Mouse (Mus musculus) erythroblast, adult 5-6 weeks (primary cell): ENCODE data around the gene Usp5. TPM values are rescaled to one million over a fixed set of nuclear protein-coding genes. Genes with fewer than 3 reads are reported as not detected.

Source experiments
- ATAC-seq: replicated peaks from 2 replicates; pipeline ENCODE4 v1.8.0; 2016; ENCODE audit warnings: moderate number of reproducible peaks, mild to moderate bottlenecking, moderate TSS enrichment, inconsistent platforms; ENCODE audit not compliant: poor library complexity, low FRiP score, severe bottlenecking
- total RNA-seq, 2 experiments: library from RNA; stranded (forward) in 1 of 2; stranded (reverse) in 1 of 2; fragments of 150-400 nt in 1 of 2; fragments of 200-764, 138-1000 nt in 1 of 2; gene quantifications; 2 replicates each; pipeline versions ENCODE4 v1.2.3 to v1.2.4; 2015 to 2017; ENCODE audit warnings: low replicate concordance in 2 of 2

Usp5 gene
- total RNA-seq (2015; ENCODE audit: low replicate concordance) (10.0 and 34.6 TPM in 2 replicates), total RNA-seq (2017; ENCODE audit: low replicate concordance) (22.0 and 29.6 TPM in 2 replicates)

- peak; percentile 79 for ATAC-seq
These were observed at the start of gene Usp5, which contains the start of gene Cdca3 for GRCm38 (mm10) chr6:124828868-124829798. Gene Usp5, minus strand, starts transcription at chr6:124829484. Gene Cdca3, plus strand, starts transcription at chr6:124829547.

- ATAC-seq, result no peak
These were observed 45.1 kb upstream of the Usp5 start for GRCm38 (mm10) chr6:124874348-124874747.

- ATAC-seq, result no peak
These were observed 37.3 kb upstream of the Usp5 start for GRCm38 (mm10) chr6:124866560-124866959.

GRCm38 (mm10) chr6:124865766-124866362 lies 36.6 kb upstream of the Usp5 start:
- no peak for ATAC-seq

- no peak for ATAC-seq
These were observed 34.5 kb upstream of the Usp5 start, which contains the start of gene Gpr162 for GRCm38 (mm10) chr6:124863658-124864298. Gene Gpr162, minus strand, starts transcription at chr6:124863983.

DNA sequence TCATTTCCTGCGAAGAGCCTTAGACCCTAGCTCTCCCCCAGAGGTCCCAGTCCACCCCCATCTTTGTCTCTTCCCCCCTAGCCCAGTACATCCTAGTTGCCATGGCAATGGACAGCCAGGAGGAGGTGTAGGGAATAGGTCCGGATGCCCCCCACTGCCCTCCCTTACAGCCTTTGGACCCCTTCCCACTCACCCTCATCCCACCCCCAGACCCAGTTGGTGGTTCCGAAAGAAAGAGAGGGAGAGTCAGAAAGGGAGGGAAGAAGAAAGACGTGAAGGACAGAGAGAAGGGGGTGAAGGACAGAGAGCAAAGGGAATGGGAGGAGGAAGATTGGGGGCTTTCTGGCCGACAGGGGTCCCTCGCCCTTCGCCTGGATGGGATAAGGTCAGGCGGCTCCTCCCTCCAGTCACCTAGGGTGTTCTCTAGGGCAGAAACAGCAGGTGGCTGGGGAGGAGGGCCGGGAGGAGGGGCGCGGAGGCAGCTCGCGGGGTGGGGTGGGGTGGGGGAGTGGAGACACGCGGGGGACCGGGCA lies 33.9 kb upstream of the Usp5 start:
- ATAC-seq, result no peak

DNA sequence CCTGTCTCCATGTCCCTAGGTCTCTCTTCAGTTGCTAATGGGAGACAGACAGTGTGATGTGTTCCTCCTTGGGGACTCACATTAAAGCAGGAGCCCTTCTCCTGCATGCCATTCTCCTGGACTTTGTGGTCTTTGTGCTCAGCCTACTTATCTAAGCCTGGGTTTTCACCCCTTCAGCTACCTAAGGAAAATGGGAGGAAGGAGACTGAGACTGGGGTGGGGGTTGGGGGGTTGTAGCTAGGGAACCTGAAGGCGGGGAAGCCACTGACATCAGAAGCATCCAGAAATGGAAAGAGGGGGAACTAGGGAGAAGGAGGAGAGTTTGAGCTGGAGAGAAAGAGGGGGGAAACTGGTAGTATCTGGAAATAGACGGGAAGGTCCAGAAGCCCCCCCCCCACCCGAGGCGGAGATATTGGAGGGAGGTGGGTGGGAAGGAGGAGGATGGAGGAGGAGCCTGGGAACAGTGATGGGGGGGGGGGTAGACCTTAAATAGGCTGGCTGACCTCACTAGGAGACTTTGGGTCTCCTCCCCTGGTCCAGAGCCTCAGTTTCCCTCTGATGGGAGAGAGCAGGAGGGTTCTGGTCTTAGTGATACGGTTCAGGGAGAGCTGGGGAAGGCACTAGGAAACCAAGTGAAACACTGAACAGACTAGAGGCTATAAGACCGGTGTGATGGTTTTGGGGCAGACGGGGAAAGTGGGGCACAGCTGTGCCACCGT lies 33.3 kb upstream of the Usp5 start:
- no peak for ATAC-seq

GRCm38 (mm10) chr6:124861802-124862201 lies 32.5 kb upstream of the Usp5 start:
- ATAC-seq, result no peak

DNA sequence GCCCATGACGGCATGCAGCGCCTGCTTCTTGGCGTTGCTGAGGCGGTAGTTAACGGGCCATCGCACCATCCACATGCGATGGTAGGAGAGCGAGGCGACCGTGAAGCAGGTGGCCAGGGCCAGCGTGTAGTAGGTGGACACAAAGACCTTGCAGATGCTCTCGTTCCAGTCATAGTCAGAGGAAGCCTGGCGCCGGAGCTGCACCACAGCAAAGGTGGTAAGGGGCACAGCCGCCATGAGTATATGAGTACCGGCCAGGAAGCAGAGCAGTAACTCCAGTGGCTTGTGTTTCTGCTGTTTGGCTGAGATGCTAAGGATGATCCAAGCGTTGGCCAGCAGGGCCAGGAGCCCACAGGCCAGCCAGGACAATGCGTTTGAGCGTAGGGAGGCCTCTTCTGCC lies 32.0 kb upstream of the Usp5 start:
- ATAC-seq, result no peak

DNA sequence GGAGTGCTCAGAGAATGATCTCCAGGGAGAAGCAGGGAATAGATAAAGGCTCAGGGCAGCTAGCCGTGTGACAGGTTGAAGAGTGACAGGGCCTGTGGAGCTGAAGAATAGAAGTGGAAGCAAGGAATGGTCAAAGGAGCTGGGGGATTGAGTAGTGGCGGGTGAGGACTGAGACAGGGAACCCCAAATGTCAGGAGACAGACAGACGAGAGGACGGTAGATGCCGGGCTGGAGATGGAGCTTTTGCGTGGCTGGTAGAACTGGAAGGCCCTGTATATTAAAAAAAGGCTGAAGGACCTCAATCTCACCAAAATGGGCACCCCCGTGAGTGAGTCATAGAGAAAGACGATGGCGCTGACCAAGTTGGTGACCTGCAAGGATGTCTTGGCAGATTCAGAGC lies 31.2 kb upstream of the Usp5 start:
- ATAC-seq, result no peak

DNA sequence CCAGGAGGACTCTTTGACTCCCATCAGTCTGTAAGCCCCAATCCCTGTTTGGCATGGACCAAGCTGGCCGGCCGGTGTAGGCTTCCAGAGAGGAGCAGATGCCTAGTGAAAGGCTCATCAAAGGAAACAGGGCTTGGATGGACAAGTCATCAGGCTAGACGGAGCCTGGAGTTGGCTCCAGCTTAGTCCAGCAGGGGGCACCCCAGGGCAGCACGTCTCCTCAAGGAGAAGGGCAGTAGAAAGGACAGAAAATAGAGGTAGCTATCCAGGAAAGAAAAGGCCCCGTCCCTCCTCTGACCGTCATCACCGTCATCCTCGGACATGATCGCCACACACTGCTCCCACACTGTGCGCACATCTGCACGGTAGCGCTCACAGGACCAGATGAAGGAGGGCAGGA lies 30.4 kb upstream of the Usp5 start:
- ATAC-seq, result peak; percentile 67; the same call in 1 of the 2 replicates

- ATAC-seq, result no peak
These were observed 29.5 kb upstream of the Usp5 start for GRCm38 (mm10) chr6:124858561-124859318.

DNA sequence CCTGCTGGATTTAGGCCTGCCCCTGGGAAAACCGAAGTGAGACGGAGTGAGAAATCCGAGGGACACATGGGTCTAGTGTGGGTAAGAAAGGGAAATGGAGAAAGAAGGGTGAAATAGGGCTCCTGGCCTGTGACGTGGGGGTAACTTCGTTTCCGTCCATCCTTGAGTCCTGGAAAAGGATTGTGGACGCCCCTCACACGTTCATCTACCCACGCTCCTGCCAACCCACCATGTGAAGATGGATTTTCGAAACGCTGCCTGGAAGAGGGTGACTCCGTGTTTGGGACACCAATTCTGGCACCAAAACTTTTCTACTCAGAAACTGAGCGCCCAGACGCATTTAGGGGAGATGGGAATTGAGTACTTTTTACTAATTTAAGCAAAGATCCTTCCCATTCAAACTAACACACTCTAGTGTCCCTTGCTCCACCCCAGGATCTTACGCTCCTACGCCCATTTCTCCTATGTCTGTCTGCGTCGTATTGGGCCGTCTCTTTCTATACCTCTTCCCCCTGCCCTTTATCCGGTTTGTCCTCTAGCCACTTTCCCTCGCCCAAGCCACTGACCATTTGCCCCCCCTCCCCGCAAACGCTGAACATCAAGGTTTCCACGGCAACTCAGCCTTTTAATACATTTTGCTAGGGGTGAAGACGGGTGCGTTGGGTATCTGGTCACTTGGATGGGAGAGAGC lies 28.7 kb upstream of the Usp5 start:
- no peak for ATAC-seq

GRCm38 (mm10) chr6:124856916-124857839 lies 27.9 kb upstream of the Usp5 start, which contains the start of gene P3h3:
Gene P3h3, minus strand, starts transcription at chr6:124857752.
- ATAC-seq, result no peak

DNA sequence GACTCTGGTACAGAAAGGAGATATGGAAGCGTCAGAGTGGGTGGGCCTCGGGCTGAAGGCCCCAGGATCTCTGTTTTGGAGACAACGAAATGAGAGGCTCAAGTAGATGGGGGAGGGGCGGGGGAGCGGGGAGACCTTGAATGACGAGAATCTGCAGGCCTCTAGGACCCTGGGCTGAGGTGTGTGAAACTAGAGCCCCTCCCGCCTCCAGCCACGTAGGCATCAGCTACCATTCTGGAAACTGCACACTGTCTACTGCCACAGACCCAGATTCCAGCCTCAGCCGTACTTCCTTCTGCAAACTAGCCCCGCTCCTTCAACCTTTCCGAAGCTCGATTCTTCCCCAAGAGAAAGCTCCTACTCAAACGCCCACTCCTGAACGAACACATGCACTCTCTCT lies 27.0 kb upstream of the Usp5 start:
- no peak for ATAC-seq

GRCm38 (mm10) chr6:124854647-124855046 lies 25.4 kb upstream of the Usp5 start:
- no peak for ATAC-seq

GRCm38 (mm10) chr6:124850535-124850934 lies 21.3 kb upstream of the Usp5 start:
- no peak for ATAC-seq
